31 mouse cellular contexts compared by ENCODE assay signal in genomic region chr13:72714793-72715192, GRCm38 (mm10).
DNase-seq lines count a peak whose midpoint lies in the region; ATAC-seq and TF ChIP-seq lines count a peak whose summit lies in the region.
"Had no signal": no experiment of that assay in that cellular context is flagged by ENCODE, and none has a peak within 500 bp of the region (broad histone marks: within the 10 kb centered on the region; RNA-seq: fewer than 3 reads in every experiment).

No protein-coding gene starts in this region.

- no peak overlapping the region for H3K4me2 ChIP-seq in embryonic facial prominence, embryonic 11.5 days (ENCODE audit: low read depth, low read length)
- H3K4me2 ChIP-seq: embryonic facial prominence, embryonic 13.5 days; forebrain, embryonic 13.5 days; heart, embryonic 11.5 days; hindbrain, embryonic 13.5 days; intestine, embryonic 15.5 days had no signal

- H3K4me1 ChIP-seq in embryonic facial prominence, embryonic 11.5 days (ENCODE audit: control insufficient read depth, insufficient read depth, low read length): no peaks in the 10 kb centered on the region
- peaks cover 15% of the 10 kb centered on the region for H3K4me1 ChIP-seq in embryonic facial prominence, embryonic 10.5 days
- H3K4me1 ChIP-seq: embryonic facial prominence, embryonic 13.5 days; intestine, embryonic 15.5 days had no signal

- H3K79me2 ChIP-seq in C2C12 (ENCODE audit: control insufficient read depth, insufficient read depth): no peaks in the 10 kb centered on the region

- no peak for TF ChIP-seq CTCF in C2C12 (IDR thresholded peaks at IDR 0.05; ENCODE audit: control insufficient read depth, insufficient read depth, insufficient read length)

- DNase-seq in embryonic facial prominence, embryonic 11.5 days (ENCODE audit: low spot score): peak; percentile 24
- no peak for DNase-seq in embryonic facial prominence, embryonic 10.5 days (ENCODE audit: low spot score)
- peak; percentile 54 for DNase-seq in 3134 (ENCODE audit: extremely low read depth, insufficient read length, low spot score)
- peak; percentile 48 for DNase-seq in forelimb bud, embryonic 11.5 days (ENCODE audit: low read depth, low spot score)
- DNase-seq in cerebellum, adult 9-10 months: no peak
- no peak for DNase-seq in cerebellum, adult 11 months
- no peak for DNase-seq in layer of hippocampus, adult 8-10 months (ENCODE audit: low spot score in 2 of 2)
- DNase-seq: adrenal gland, adult 2 months; adrenal gland, postnatal 14 days; cerebellum, adult 18-20 months; cerebellum, adult 9-11 months; cerebellum, postnatal 25 days; embryo, embryonic 11 days; gastrocnemius, postnatal 25 days; heart, postnatal 36 days; kidney, adult 11 months; kidney, adult 8-10 months had no signal

- no peak overlapping the region for H3K9ac ChIP-seq in embryonic facial prominence, embryonic 11.5 days (replicated peaks; ENCODE audit: low read length)
- H3K9ac ChIP-seq: embryonic facial prominence, embryonic 13.5 days; forebrain, embryonic 13.5 days; hindbrain, embryonic 13.5 days; intestine, embryonic 15.5 days had no signal

- H3K36me3 ChIP-seq in embryonic facial prominence, embryonic 11.5 days (replicated peaks; ENCODE audit: control insufficient read depth, insufficient read depth, low read depth, low read length): no peaks in the 10 kb centered on the region
- no peaks in the 10 kb centered on the region for H3K36me3 ChIP-seq in embryonic facial prominence, embryonic 10.5 days (replicated peaks)
- H3K36me3 ChIP-seq in C2C12 (ENCODE audit: control insufficient read depth, insufficient read depth): no peaks in the 10 kb centered on the region
- H3K36me3 ChIP-seq: embryonic facial prominence, embryonic 13.5 days; forebrain, embryonic 10.5 days; G1E; hindbrain, embryonic 10.5 days; hindbrain, embryonic 13.5 days; intestine, embryonic 15.5 days had no signal

- no peaks in the 10 kb centered on the region for H3K27me3 ChIP-seq in embryonic facial prominence, embryonic 11.5 days (ENCODE audit: control insufficient read depth, insufficient read depth, low read length)
- H3K27me3 ChIP-seq in embryonic facial prominence, embryonic 10.5 days (replicated peaks; ENCODE audit: low read depth, poor library complexity, severe bottlenecking): no peaks in the 10 kb centered on the region
- no peaks in the 10 kb centered on the region for H3K27me3 ChIP-seq in C2C12 (ENCODE audit: control insufficient read depth, insufficient read depth, insufficient read length)
- H3K27me3 ChIP-seq: CH12.LX; embryonic facial prominence, embryonic 13.5 days; forebrain, embryonic 13.5 days; intestine, embryonic 15.5 days; Patski had no signal

- 61% methylated on average over 7 of the region's 7 CpGs for WGBS in embryonic facial prominence, embryonic 11.5 days
- WGBS in embryonic facial prominence, embryonic 10.5 days: 65% methylated on average over 7 of the region's 7 CpGs

- no peaks in the 10 kb centered on the region for H3K79me3 ChIP-seq in C2C12 (ENCODE audit: low read depth)

- ATAC-seq in embryonic facial prominence, embryonic 11.5 days (replicated peaks; ENCODE audit: insufficient number of reproducible peaks, low FRiP score, low TSS enrichment, low read depth): no peak
- ATAC-seq: forebrain, embryonic 13.5 days; forebrain, embryonic 16.5 days; hindbrain, embryonic 16.5 days; intestine, embryonic 15.5 days; Patski had no signal

- no peak overlapping the region for H3ac ChIP-seq in C2C12 (ENCODE audit: control insufficient read depth, insufficient read length, low read depth)

- no peak overlapping the region for H3K27ac ChIP-seq in embryonic facial prominence, embryonic 11.5 days (replicated peaks; ENCODE audit: low read depth, low read length)
- no peak overlapping the region for H3K27ac ChIP-seq in embryonic facial prominence, embryonic 10.5 days (replicated peaks)
- H3K27ac ChIP-seq: embryonic facial prominence, embryonic 13.5 days; forebrain, embryonic 10.5 days; forebrain, embryonic 13.5 days; hindbrain, embryonic 10.5 days; hindbrain, embryonic 13.5 days; intestine, embryonic 15.5 days had no signal

- no peaks in the 10 kb centered on the region for H3K9me3 ChIP-seq in embryonic facial prominence, embryonic 11.5 days (replicated peaks; ENCODE audit: control insufficient read depth, low read length)
- no peaks in the 10 kb centered on the region for H3K9me3 ChIP-seq in embryonic facial prominence, embryonic 10.5 days
- H3K9me3 ChIP-seq: embryonic facial prominence, embryonic 13.5 days; forebrain, embryonic 10.5 days; forebrain, embryonic 13.5 days; hindbrain, embryonic 10.5 days; hindbrain, embryonic 13.5 days; intestine, embryonic 15.5 days had no signal

- no peak overlapping the region for H3K4me3 ChIP-seq in embryonic facial prominence, embryonic 11.5 days (ENCODE audit: low read depth, low read length)
- H3K4me3 ChIP-seq in embryonic facial prominence, embryonic 10.5 days: no peak overlapping the region
- no peak overlapping the region for H3K4me3 ChIP-seq in C2C12 (ENCODE audit: insufficient read depth, poor library complexity, severe bottlenecking)
- H3K4me3 ChIP-seq: embryonic facial prominence, embryonic 13.5 days; erythroblast, embryonic 14.5 days; forebrain, embryonic 10.5 days; forebrain, embryonic 13.5 days; hindbrain, embryonic 10.5 days; hindbrain, embryonic 13.5 days; intestine, embryonic 15.5 days had no signal

TF ChIP-seq in C2C12, 6 proteins besides CTCF, POLR2A, EP300 and RAD21:
- TF ChIP-seq MYOD1 (IDR thresholded peaks at IDR 0.05; ENCODE audit: control insufficient read depth, insufficient read length, low read depth) (peak; percentile 90), MYOG (IDR thresholded peaks at IDR 0.05; ENCODE audit: control insufficient read depth, extremely low read depth, insufficient read length) (no peak)

Comparison
In these comparisons a context has a peak if more than half of its experiments do, and no peak if none do; other contexts are left out.
1. DNase-seq: peak in embryonic facial prominence, embryonic 11.5 days (single experiment), 3134 (single experiment) and forelimb bud, embryonic 11.5 days (single experiment); none in embryonic facial prominence, embryonic 10.5 days (single experiment), cerebellum, adult 9-10 months (single experiment), cerebellum, adult 11 months (single experiment) and layer of hippocampus, adult 8-10 months (0 of 2).